In the genomic region with DNA sequence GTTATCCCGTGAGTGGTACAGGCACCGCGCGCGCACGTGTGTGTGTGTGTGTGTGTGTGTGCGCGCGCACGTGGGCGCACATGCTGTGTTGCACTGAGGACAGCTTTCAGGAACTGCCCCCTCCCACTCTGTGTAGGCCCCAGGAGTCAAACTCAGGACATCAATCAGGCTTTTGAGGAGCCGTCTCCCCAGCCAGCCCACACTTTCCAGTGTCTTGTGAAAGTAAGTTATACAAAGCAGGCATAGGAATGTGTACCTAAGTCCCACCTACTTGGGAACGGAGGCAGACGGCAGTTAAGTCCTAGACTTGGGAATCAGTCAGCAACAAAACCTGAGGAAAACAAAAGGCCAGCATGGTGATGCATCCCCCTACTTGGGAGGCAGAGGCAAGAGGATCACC, we compare ENCODE assay signal across 22 mouse cellular contexts. TPM values are rescaled to one million over a fixed set of nuclear protein-coding genes. Genes with fewer than 3 reads are reported as not detected.
A peak's percentile ranks its signal among the peaks of the same experiment; 100 is the strongest.
DNase-seq lines count a peak whose midpoint lies in the region; ATAC-seq and TF ChIP-seq lines count a peak whose summit lies in the region.
"Had no signal": no experiment of that assay in that cellular context is flagged by ENCODE, and none has a peak within 500 bp of the region (broad histone marks: within the 10 kb centered on the region; RNA-seq: fewer than 3 reads in every experiment).

No protein-coding gene starts in this region.

- no peak for ATAC-seq in G1E (ENCODE audit: extremely low read depth, insufficient number of reproducible peaks, low FRiP score, poor library complexity, severe bottlenecking)
- ATAC-seq in granulocyte monocyte progenitor cell, adult 5-6 weeks (replicated peaks; ENCODE audit: poor library complexity, severe bottlenecking): 0 out of 2 replicates have a peak, but pooled peaks have one; percentile 8
- ATAC-seq: CD4-positive, CD25-positive, alpha-beta regulatory T cell, adult 4 months; forebrain, embryonic 16.5 days; intestine, embryonic 15.5 days; Patski had no signal

- H3K4me1 ChIP-seq in E14TG2a.4 (replicated peaks; ENCODE audit: low read depth, low read length) (peaks cover 59% of the 10 kb centered on the region), G1E (ENCODE audit: insufficient read depth, low read depth, low read length) (peaks cover 47% of the 10 kb centered on the region)

- TF ChIP-seq CTCF in E14TG2a.4 (conservative IDR thresholded peaks at IDR 0.05; ENCODE audit: low read length): no peak
- TF ChIP-seq CTCF in G1E (IDR thresholded peaks at IDR 0.05; ENCODE audit: low read depth, low read length): no peak

- H3K9me3 ChIP-seq in E14TG2a.4 (ENCODE audit: low read length) (no peaks in the 10 kb centered on the region), G1E (replicated peaks) (no peaks in the 10 kb centered on the region)
- H3K9me3 ChIP-seq: embryonic facial prominence, embryonic 12.5 days; heart, embryonic 15.5 days; hindbrain, embryonic 10.5 days; intestine, embryonic 15.5 days had no signal

- H3K4me3 ChIP-seq in E14TG2a.4 (replicated peaks; ENCODE audit: low read length): peak overlapping the region; percentile 53; the same call in 1 of the 2 replicates
- peak overlapping the region; percentile 11; the same call in 1 of the 2 replicates for H3K4me3 ChIP-seq in G1E (ENCODE audit: low read depth, low read length)
- H3K4me3 ChIP-seq: embryonic facial prominence, embryonic 12.5 days; gastrocnemius, adult 2 months; heart, adult 2 months; heart, embryonic 15.5 days; hindbrain, embryonic 10.5 days; intestine, embryonic 15.5 days had no signal

- H3K27me3 ChIP-seq in E14TG2a.4 (ENCODE audit: insufficient read depth, low read length) (0 out of 2 replicates have a peak, but pooled peaks cover 4% of the 10 kb centered on the region), G1E (ENCODE audit: insufficient read depth, low read length) (no peaks in the 10 kb centered on the region)
- H3K27me3 ChIP-seq: embryonic facial prominence, embryonic 12.5 days; heart, embryonic 15.5 days; intestine, embryonic 15.5 days; Patski had no signal

- H3K36me3 ChIP-seq in E14TG2a.4 (ENCODE audit: insufficient read depth, low read length): peaks cover 17% of the 10 kb centered on the region
- H3K36me3 ChIP-seq in G1E (replicated peaks): peaks cover 66% of the 10 kb centered on the region

- DNase-seq in CD4-positive helper T cell, adult 2 months (ENCODE audit: low read depth, low spot score): peak; percentile 27
- DNase-seq in G1E (ENCODE audit: low spot score): no peak
- DNase-seq in neural tube, embryonic 10.5 days (ENCODE audit: extremely low spot score, low spot score): no peak
- DNase-seq in layer of hippocampus, adult 18-20 months (ENCODE audit: low spot score in 2 of 2): no peak
- DNase-seq in spleen, adult 12 weeks (ENCODE audit: low spot score): no peak
- no peak for DNase-seq in kidney, postnatal 14 days
- DNase-seq: cerebellum, adult 11 months; cerebellum, adult 9-10 months; cerebellum, postnatal 25 days; gastrocnemius, adult 2 months; gastrocnemius, postnatal 36 days; heart, adult 2 months; heart, postnatal 14 days had no signal

RNA-seq across cellular contexts. Expression of gene Gne, which starts 21.2 kb away (rescaled TPM):
- total RNA-seq in G1E (2014; fragmentation: Nextera tagmentation) (41.5 and 42.6 TPM in 2 replicates), G1E (2017) (17.9 and 18.1 TPM in 2 replicates)
- 35.3 and 40.9 TPM in 2 replicates for polyA plus RNA-seq in G1E (2012)
- total RNA-seq in granulocyte monocyte progenitor cell, adult 5-6 weeks (2014; fragmentation: Nextera tagmentation): 32.9 and 42.7 TPM in 2 replicates
- total RNA-seq in granulocyte monocyte progenitor cell, adult 5-6 weeks (2017): 34.6 and 36.3 TPM in 2 replicates
- 10 to 100 TPM; 49.7 to 53.1 TPM for total RNA-seq in layer of hippocampus, adult 18-20 months (2021)

RNA-seq across cellular contexts. Expression of gene Clta, which starts 58.6 kb away (rescaled TPM):
- total RNA-seq in G1E (2014; fragmentation: Nextera tagmentation): 108 and 132 TPM in 2 replicates
- 483 and 581 TPM in 2 replicates for total RNA-seq in G1E (2017)
- 437 and 460 TPM in 2 replicates for polyA plus RNA-seq in G1E (2012)
- total RNA-seq in granulocyte monocyte progenitor cell, adult 5-6 weeks (2014; fragmentation: Nextera tagmentation): 280 and 311 TPM in 2 replicates
- total RNA-seq in granulocyte monocyte progenitor cell, adult 5-6 weeks (2017): 422 and 509 TPM in 2 replicates
- total RNA-seq in layer of hippocampus, adult 18-20 months (2021): 100 to 1,000 TPM; 284 to 304 TPM
